Mouse (Mus musculus) hindbrain, embryonic 11.5 days (tissue): ENCODE results near the gene Ripor3. TPM values are rescaled to one million over a fixed set of nuclear protein-coding genes. Genes with fewer than 3 reads are reported as not detected.
A peak's percentile ranks its signal among the peaks of the same experiment; 100 is the strongest.

Source experiments
- ATAC-seq: fragments of 200-750 bp; cut with Nextera tagmentation; 2 replicates; pipeline ENCODE4 v1.8.0; 2017; ENCODE audit warnings: mild to moderate bottlenecking, moderate TSS enrichment, moderate library complexity; ENCODE audit not compliant: low FRiP score
- DNase-seq: peaks from one replicate; pipeline ENCODE4 v3.0.0-alpha.2; 2015; ENCODE audit warnings: low spot score
- H3K27ac ChIP-seq: fragments of 300-500 bp; sonication (generic); 2 replicates; pipeline ENCODE4 v1.5.1; 2014; ENCODE audit warnings: mild to moderate bottlenecking, low read depth, low read length
- H3K27me3 ChIP-seq: fragments of 300-500 bp; sonication (generic); 2 replicates; pipeline ENCODE4 v1.6.1; 2014; ENCODE audit warnings: mild to moderate bottlenecking, low read length, moderate library complexity, mixed read lengths; ENCODE audit not compliant: control insufficient read depth, insufficient read depth
- H3K36me3 ChIP-seq: fragments of 300-500 bp; sonication (generic); 2 replicates; pipeline ENCODE4 v1.6.1; 2014; ENCODE audit warnings: mild to moderate bottlenecking, low read length, moderate library complexity, mixed read lengths; ENCODE audit not compliant: control insufficient read depth, insufficient read depth
- H3K4me1 ChIP-seq: fragments of 300-500 bp; sonication (generic); replicated peaks from 2 replicates; pipeline ENCODE4 v1.6.1; 2014; ENCODE audit warnings: low read length, mixed read lengths; ENCODE audit not compliant: control insufficient read depth, insufficient read depth
- H3K4me2 ChIP-seq: fragments of 300-500 bp; sonication (generic); replicated peaks from 2 replicates; pipeline ENCODE4 v1.6.1; 2014; ENCODE audit warnings: mild to moderate bottlenecking, low read depth, low read length
- H3K4me3 ChIP-seq: fragments of 300-500 bp; sonication (generic); 2 replicates; pipeline ENCODE4 v1.5.1; 2014; ENCODE audit warnings: low read depth, low read length
- H3K9ac ChIP-seq: fragments of 300-500 bp; sonication (generic); 2 replicates; pipeline ENCODE4 v1.6.1; 2014; ENCODE audit warnings: low read depth, low read length
- H3K9me3 ChIP-seq: fragments of 300-500 bp; sonication (generic); 2 replicates; pipeline ENCODE4 v1.6.1; 2016; ENCODE audit warnings: low read length; ENCODE audit not compliant: control insufficient read depth
- WGBS: fragments of 180-500 bp; shearing (Covaris S2); extraction: QIAGEN DNeasy Blood & Tissue Kit; methylation state at CpG from one replicate; pipeline ENCODE4 v1.1.7; 2014; 5-methylcytosine and 5-hydroxymethylcytosine counted together
- polyA plus RNA-seq: library from polyadenylated mRNA; unstranded; fragments of >200 nt; fragmentation: Nextera tagmentation; extraction: Ambion mirVana; gene quantifications from 2 replicates; pipeline ENCODE4 v1.2.1, GENCODE M21; 2014

The Ripor3 gene
- polyA plus RNA-seq, 1 experiment from 2014 or later = 0.69 TPM

DNA sequence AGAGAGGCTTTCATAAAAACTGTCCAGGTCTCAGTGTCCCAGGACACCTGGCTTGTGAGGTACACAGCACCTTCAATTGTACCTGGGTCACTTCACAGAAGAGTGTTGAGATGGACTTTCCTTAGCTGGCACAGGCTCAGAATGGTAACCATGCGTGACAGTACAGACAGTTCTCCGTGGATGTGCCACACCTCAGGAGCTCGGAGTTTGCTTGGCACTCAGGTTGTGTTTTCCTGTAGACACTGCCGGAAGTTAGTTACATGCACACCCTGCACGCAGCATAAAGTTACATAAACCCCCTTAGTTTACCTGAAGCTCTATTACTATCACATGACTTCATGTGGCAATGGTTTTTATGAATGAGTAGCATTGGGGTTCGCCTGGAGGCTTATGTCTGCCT is 59.7 kb downstream of the Ripor3 start:
- Histone ChIP-seq H3K4me3 (no peak overlapping the region), H3K27me3 (no peaks in the 10 kb centered on the region), H3K27ac (no peak overlapping the region), H3K4me1 (no peaks in the 10 kb centered on the region; the same call in 1 of the 2 replicates), H3K4me2 (no peak overlapping the region), H3K9ac (no peak overlapping the region), H3K36me3 (no peaks in the 10 kb centered on the region), H3K9me3 (no peaks in the 10 kb centered on the region)
- ATAC-seq = no peak
- DNase-seq = no peak
- 94% methylated on average over 6 of the region's 6 CpGs for WGBS

DNA sequence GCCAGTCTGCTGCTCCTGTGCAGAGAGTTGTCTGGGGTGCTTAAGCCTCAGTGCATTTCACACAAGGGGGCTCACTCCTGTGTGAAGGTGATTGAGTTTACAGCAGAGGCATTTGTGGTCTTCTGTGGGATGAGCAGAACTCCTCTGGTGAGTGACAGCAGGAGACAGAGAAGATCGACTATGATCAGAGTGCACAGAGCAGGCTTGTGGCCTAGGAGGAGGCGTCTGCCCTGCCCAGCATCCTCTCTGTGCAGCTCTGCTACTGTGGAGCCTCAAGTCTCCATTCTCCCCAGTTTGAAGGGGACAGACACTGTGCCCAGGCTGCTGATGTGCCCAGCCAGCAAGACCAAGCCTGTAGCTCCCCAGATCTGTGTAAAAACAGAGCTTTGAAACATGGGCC is 60.6 kb downstream of the Ripor3 start:
- DNase-seq = no peak
- Histone ChIP-seq H3K4me2 (no peak overlapping the region), H3K9ac (no peak overlapping the region), H3K4me1 (peaks cover 2% of the 10 kb centered on the region; the same call in 1 of the 2 replicates), H3K9me3 (no peaks in the 10 kb centered on the region), H3K4me3 (no peak overlapping the region), H3K27ac (no peak overlapping the region), H3K36me3 (no peaks in the 10 kb centered on the region), H3K27me3 (no peaks in the 10 kb centered on the region)
- no peak for ATAC-seq
- WGBS = 84% methylated on average over 2 of the region's 2 CpGs

DNA sequence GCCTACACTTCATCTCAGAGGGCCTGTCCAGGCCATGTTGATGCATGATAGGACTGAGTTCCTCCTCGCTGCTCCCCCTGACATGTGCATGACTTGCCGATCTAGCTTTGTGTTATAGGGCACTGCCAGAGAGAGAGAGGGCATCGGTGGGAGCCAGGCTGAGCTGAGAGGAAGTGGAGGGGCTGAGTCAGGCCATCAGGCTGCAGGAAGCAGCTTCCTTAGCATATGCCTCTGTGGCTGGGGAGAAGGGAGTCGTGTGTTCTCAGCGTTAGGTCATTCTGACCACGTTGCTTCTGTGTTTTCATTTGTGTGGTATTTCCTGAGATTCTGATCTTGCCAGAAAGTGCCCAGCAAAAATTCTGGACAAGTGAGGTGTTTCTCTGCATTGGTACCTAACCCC is 61.2 kb downstream of the Ripor3 start:
- H3K4me3 ChIP-seq = no peak overlapping the region
- peaks cover 2% of the 10 kb centered on the region; the same call in 1 of the 2 replicates for H3K4me1 ChIP-seq
- 79% methylated on average over 6 of the region's 6 CpGs for WGBS
- no peaks in the 10 kb centered on the region for H3K36me3 ChIP-seq
- no peaks in the 10 kb centered on the region for H3K27me3 ChIP-seq
- no peak overlapping the region for H3K27ac ChIP-seq
- no peak overlapping the region for H3K9ac ChIP-seq
- ATAC-seq (no peak), DNase-seq (no peak)
- H3K9me3 ChIP-seq = no peaks in the 10 kb centered on the region
- H3K4me2 ChIP-seq = no peak overlapping the region

DNA sequence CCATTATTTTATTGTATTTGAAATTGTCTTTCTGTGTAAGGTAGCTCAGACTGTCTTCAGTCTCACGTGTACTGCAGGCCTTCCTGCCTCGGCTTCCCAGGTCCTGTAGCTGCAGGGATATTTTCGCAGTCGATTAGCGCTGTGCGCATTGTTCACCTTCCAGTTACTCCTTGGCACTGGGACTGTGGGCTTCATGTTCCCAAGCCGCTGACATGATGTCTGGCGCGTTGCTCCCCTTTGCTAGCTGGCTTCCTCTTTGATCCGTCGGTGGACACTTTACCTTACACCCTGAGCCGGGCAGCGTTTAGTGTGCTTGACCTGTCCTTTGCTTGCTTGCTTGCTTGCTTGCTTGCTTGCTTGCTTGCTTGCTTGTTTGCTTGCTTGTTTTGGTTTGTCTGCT is 61.9 kb downstream of the Ripor3 start:
- H3K36me3 ChIP-seq = no peaks in the 10 kb centered on the region
- H3K27ac ChIP-seq = no peak overlapping the region
- H3K9me3 ChIP-seq = no peaks in the 10 kb centered on the region
- no peak overlapping the region for H3K4me3 ChIP-seq
- DNase-seq (no peak), ATAC-seq (no peak)
- H3K27me3 ChIP-seq = no peaks in the 10 kb centered on the region
- peaks cover 4% of the 10 kb centered on the region; the same call in 1 of the 2 replicates for H3K4me1 ChIP-seq
- no peak overlapping the region for H3K4me2 ChIP-seq
- 89% methylated on average over 13 of the region's 13 CpGs for WGBS
- no peak overlapping the region for H3K9ac ChIP-seq

DNA sequence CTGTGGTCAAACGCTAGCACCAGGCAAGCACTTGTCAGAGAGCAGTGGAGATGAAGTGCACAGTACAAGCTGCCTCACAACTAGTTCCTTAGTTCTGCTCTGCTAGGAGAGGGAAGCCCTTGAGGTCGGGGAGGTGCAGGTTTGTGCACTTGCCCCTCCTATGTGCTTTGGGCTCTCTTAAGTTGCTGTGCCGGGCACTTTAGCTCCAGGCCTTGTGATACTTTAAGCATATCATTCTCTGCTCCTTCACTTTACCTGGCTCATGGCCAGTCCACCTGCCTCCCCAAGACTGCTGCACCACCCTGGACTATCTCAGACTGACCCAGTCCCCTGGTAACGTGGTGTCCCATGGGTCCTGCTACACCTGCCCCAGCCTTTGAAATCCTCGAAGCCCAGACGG is 62.4 kb downstream of the Ripor3 start:
- Histone ChIP-seq H3K4me1 (peaks cover 4% of the 10 kb centered on the region; the same call in 1 of the 2 replicates), H3K9me3 (no peaks in the 10 kb centered on the region), H3K4me2 (no peak overlapping the region), H3K36me3 (no peaks in the 10 kb centered on the region), H3K4me3 (no peak overlapping the region), H3K27me3 (no peaks in the 10 kb centered on the region), H3K27ac (no peak overlapping the region), H3K9ac (no peak overlapping the region)
- no peak for DNase-seq
- 85% methylated on average over 6 of the region's 6 CpGs for WGBS
- ATAC-seq = no peak

DNA sequence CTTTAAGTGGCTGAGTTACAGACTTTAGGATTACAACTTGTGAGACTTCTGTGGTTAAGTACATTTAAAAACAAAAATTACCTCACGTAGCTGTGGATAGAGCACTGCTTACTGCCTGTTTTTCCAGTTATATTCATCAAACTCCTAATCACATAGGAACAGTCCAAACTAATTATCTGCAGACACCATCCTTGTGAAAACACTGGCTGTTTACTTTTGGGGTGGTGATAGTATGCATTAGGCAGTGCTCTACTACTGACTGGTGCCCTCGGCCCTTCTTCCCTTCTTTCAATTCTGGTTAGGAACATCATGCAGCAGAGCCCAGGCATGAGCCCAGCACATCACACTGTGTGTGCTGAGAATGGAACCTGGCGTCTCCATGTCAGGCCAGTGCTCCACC is 63.2 kb downstream of the Ripor3 start:
- no peak for ATAC-seq
- no peak overlapping the region for H3K9ac ChIP-seq
- no peaks in the 10 kb centered on the region for H3K9me3 ChIP-seq
- DNase-seq = no peak
- WGBS = 78% methylated on average over 3 of the region's 3 CpGs
- H3K27ac ChIP-seq = no peak overlapping the region
- H3K27me3 ChIP-seq = no peaks in the 10 kb centered on the region
- no peaks in the 10 kb centered on the region for H3K36me3 ChIP-seq
- peaks cover 4% of the 10 kb centered on the region for H3K4me1 ChIP-seq
- no peak overlapping the region for H3K4me2 ChIP-seq
- no peak overlapping the region for H3K4me3 ChIP-seq

DNA sequence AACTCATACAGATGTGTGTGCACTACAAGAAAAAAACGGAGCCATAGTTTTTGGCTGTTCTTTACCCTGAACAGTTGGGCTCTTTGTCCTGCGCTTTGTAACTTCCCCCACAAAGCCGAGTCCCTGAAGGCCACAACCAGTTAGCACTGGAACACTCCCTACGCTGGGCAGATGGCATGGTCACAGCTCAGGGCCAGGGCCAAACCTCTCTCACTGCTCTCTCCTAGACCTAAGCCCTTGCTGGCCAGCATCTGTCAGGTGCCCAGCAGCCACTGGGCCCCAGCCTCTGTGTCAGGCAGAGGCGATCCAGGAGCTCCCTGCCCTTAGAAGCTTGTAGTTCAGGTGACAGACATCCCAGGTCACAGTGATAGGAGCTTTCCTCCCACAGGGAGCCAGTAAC is 65.0 kb downstream of the Ripor3 start:
- no peak overlapping the region for H3K27ac ChIP-seq
- 88% methylated on average over 5 of the region's 5 CpGs for WGBS

DNA sequence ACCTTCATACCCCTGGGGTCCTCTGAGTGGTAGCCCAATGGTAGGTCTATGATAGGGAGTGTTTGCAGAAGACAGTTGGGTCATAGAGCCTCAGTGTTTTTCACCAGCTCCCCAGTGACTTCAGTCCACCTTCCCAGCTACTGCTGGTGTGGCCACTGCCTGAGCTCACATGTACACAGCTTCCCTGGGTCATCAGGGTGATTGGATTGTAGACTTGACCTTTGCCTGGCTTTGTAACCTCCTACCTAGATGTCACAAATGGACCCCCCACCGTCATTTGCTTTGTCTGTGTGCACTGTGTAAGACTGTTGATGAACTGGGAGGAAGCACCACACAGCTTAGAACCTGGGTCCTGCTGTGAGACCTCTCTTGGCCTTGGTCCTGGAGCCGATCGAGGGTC is 66.2 kb downstream of the Ripor3 start:
- H3K27ac ChIP-seq = no peak overlapping the region
- H3K27me3 ChIP-seq = no peaks in the 10 kb centered on the region
- H3K4me3 ChIP-seq = no peak overlapping the region
- H3K9me3 ChIP-seq = no peaks in the 10 kb centered on the region
- no peaks in the 10 kb centered on the region for H3K36me3 ChIP-seq
- 69% methylated on average over 3 of the region's 3 CpGs for WGBS
- no peak overlapping the region; the same call in 1 of the 2 replicates for H3K9ac ChIP-seq
- peaks cover 4% of the 10 kb centered on the region for H3K4me1 ChIP-seq
- ATAC-seq (no peak), DNase-seq (no peak)
- no peak overlapping the region for H3K4me2 ChIP-seq

More for the DNA sequence above, 65.0 kb downstream of the Ripor3 start:
- H3K4me2 ChIP-seq = no peak overlapping the region
- ATAC-seq (no peak), DNase-seq (no peak)
- no peaks in the 10 kb centered on the region for H3K27me3 ChIP-seq
- no peak overlapping the region for H3K4me3 ChIP-seq
- peaks cover 4% of the 10 kb centered on the region for H3K4me1 ChIP-seq
- no peaks in the 10 kb centered on the region for H3K36me3 ChIP-seq
- 0 out of 2 replicates have a peak overlapping the region, but pooled peaks have one; percentile 15 for H3K9ac ChIP-seq
- H3K9me3 ChIP-seq = no peaks in the 10 kb centered on the region

DNA sequence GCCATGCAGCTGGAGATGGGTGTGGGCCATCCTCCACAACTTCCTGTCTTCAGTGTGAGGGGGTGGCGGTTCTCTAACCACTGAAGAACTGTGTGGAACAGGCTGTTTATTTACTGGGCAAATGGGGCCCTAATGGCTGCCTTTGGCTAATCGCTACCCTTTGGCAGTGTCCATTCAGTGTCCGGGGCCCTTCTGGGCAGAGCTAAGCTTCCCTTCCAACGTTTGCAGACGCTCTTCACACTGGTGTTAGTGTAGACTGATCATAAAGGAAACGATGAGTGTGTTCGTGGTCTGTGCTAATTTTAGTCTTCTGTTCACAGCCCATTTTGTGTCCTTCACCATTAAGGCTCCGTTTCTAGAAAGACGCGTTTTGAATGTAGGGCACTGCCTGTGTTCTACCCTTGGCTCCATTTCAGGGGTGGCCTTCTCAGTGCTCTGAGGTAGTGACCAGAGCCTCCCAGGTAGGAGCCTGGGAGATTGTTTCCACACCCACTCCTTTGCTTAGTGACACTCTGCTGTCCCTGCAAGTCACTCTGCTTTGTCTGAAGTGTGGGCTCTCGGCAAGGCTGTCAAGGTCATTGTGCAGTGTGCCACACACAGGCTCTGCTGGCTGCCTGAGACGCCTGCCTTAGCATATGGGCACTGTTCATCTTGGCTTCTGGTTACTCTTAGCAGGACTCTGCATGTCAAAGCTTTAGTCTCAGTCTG is 67.3 kb downstream of the Ripor3 start:
- Histone ChIP-seq H3K4me1 (peaks cover 6% of the 10 kb centered on the region), H3K9me3 (no peaks in the 10 kb centered on the region), H3K27me3 (no peaks in the 10 kb centered on the region), H3K27ac (peak overlapping the region; percentile 56; the same call in 1 of the 2 replicates), H3K4me2 (no peak overlapping the region), H3K36me3 (no peaks in the 10 kb centered on the region), H3K4me3 (no peak overlapping the region), H3K9ac (no peak overlapping the region)
- no peak for ATAC-seq
- DNase-seq = no peak
- 83% methylated on average over 12 of the region's 12 CpGs for WGBS
